Mouse (Mus musculus) lung, adult 2 months (tissue): Measurements from ENCODE around the gene Rpl6.
"Not testable (repeated sequence)": the region's sequence is repeated elsewhere in the genome, so short reads cannot be mapped to it uniquely, and the experiment has no call there.

Experiments used
- CTCF ChIP-seq: fragments of 200-500 bp; IDR thresholded peaks from 2 replicates; pipeline ENCODE4 v1.5.1; 2011; ENCODE audit warnings: mild to moderate bottlenecking, low read length, control low read depth; ENCODE audit not compliant: insufficient read depth
- POLR2A ChIP-seq: fragments of 200-500 bp; IDR thresholded peaks from 2 replicates; pipeline ENCODE4 v1.6.1; 2011; ENCODE audit warnings: low read depth, mild to moderate bottlenecking, control low read depth, low read length, borderline replicate concordance; ENCODE audit errors: extremely low read depth

DNA sequence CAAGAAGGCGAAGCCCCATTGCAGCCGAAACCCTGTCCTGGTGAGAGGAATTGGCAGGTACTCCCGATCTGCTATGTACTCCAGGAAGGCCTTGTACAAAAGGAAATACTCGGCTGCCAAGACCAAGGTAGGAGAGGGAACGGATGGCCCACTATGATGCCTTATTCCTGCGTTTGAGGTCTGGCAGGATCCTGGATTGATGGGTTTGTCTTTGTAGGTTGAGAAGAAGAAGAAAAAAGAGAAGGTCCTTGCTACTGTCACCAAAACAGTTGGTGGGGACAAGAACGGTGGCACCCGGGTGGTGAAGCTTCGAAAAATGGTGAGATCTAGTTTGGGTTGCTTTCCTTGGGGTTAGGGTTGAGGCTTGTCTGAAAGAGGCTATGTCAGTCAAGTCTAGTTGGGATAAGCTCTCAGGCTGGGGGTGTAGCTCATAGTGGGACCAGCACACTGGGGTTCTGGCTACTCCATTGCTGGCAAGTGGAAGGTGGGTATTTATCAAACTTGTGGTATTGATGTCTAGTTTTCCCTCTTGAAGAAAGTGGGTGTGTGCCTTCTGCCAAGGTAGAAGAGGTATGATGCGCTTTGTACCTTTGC, 1.4 kb downstream of the Rpl6 start:
- TF ChIP-seq CTCF, POLR2A: not testable (repeated sequence)
